Mouse (Mus musculus): ENCODE data around the gene Anks1.

DNA sequence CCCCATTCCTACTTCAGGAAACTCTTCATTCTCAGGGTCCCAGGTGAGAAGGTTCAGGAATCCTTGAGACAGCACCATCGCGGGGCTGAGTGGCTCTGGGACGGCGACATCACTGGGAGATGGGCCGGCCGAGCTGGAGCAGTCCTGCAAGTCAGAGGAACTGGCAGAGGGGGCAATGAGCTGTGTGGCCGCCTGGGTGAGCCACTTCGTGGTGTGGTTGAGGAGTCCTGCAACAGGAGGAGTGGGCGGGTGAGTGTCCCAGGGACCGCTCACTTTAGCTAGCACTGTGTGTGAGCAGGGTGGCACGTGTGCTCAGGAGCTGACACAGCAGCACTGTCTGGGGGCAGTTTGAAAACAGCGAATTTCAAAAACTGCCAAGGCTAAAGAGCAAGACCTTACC, 160.3 kb downstream of the Anks1 start:
- TF ChIP-seq POLR2A (IDR thresholded peaks at IDR 0.05; ENCODE audit: extremely low read depth, insufficient read depth, low read length) (no peak), CTCF (IDR thresholded peaks at IDR 0.05; ENCODE audit: low read depth, low read length) (no peak)

Data from liver, adult 2 months (tissue).